In genomic region chrX:105104175-105104574, GRCm38 (mm10) we compare ENCODE assay signal across 8 mouse cellular contexts. TPM values are rescaled to one million over a fixed set of nuclear protein-coding genes. Genes with fewer than 3 reads are reported as not detected.
DNase-seq lines count a peak whose midpoint lies in the region.

No protein-coding gene starts in this region.

- H3K27me3 ChIP-seq in heart, embryonic 10.5 days (ENCODE audit: insufficient read depth, poor library complexity, severe bottlenecking): peaks cover 2% of the 10 kb centered on the region; the same call in 1 of the 2 replicates

- intact Hi-C loops in heart, postnatal 10 days (cut with DNase I): loop anchor here (10.0 kb wide), 2 partner anchors 49 to 919 kb away; no protein-coding TSS in a partner anchor

- no peaks in the 10 kb centered on the region for H3K9me3 ChIP-seq in heart, embryonic 10.5 days

- 43% methylated on average over 5 of the region's 5 CpGs for WGBS in heart, embryonic 10.5 days

- no peaks in the 10 kb centered on the region for H3K4me1 ChIP-seq in heart, embryonic 10.5 days

- no peak overlapping the region for H3K4me3 ChIP-seq in heart, embryonic 10.5 days

- DNase-seq in heart, postnatal 10 days: peak; percentile 32 to 36
- no peak for DNase-seq in heart, embryonic 10.5 days (ENCODE audit: low spot score)
- DNase-seq in ovary, postnatal 14 days (ENCODE audit: low spot score): peak; percentile 11
- no peak for DNase-seq in ovary, postnatal 36 days (ENCODE audit: low spot score)
- peak; percentile 53 for DNase-seq in brain, adult 2 months (ENCODE audit: low read depth, low spot score)
- peak; percentile 12 for DNase-seq in lung, postnatal 14 days
- no peak for DNase-seq in gastrocnemius, postnatal 25 days
- DNase-seq in right cerebral cortex, postnatal 10 days (ENCODE audit: low spot score in 2 of 2): no peak

- H3K27ac ChIP-seq in heart, embryonic 10.5 days: no peak overlapping the region

- H3K36me3 ChIP-seq in heart, embryonic 10.5 days: peaks cover 5% of the 10 kb centered on the region; the same call in 1 of the 2 replicates

RNA-seq across cellular contexts. Expression of gene Magee1, which starts 16.0 kb away (rescaled TPM):
- total RNA-seq in heart, postnatal 10 days (2021): 1 to 10 TPM; 6.6 to 9.2 TPM
- 14.7 and 15.0 TPM in 2 replicates for polyA plus RNA-seq in heart, embryonic 10.5 days (2016; fragmentation: Nextera tagmentation; extraction: Ambion mirVana)
- total RNA-seq in gastrocnemius, postnatal 25 days (2021): 1 to 10 TPM in 1 of 2 experiments, under 1 TPM in 1; 0.90 to 1.8 TPM

RNA-seq across cellular contexts. Expression of gene Pbdc1, which starts 24.6 kb away (rescaled TPM):
- total RNA-seq in heart, postnatal 10 days (2021): 10 to 100 TPM in 1 of 2 experiments, 1 to 10 TPM in 1; 8.9 to 11.6 TPM
- 51.2 and 63.3 TPM in 2 replicates for polyA plus RNA-seq in heart, embryonic 10.5 days (2016; fragmentation: Nextera tagmentation; extraction: Ambion mirVana)
- 1 to 10 TPM; 6.0 to 8.6 TPM for total RNA-seq in gastrocnemius, postnatal 25 days (2021)

Comparison
In these comparisons a context has a peak if more than half of its experiments do, and no peak if none do; other contexts are left out.
1. DNase-seq: peak in heart, postnatal 10 days (2 of 2), ovary, postnatal 14 days (single experiment), brain, adult 2 months (single experiment) and lung, postnatal 14 days (single experiment); none in heart, embryonic 10.5 days (single experiment), ovary, postnatal 36 days (single experiment), gastrocnemius, postnatal 25 days (single experiment) and right cerebral cortex, postnatal 10 days (0 of 2).